Mouse (Mus musculus): ENCODE results near the gene Gm12248. TPM values are rescaled to one million over a fixed set of nuclear protein-coding genes. Genes with fewer than 3 reads are reported as not detected.

The Gm12248 gene
- total and polyA plus RNA-seq, 3 experiments, result 0.05 to 0.90 TPM; not detected in 1

DNA sequence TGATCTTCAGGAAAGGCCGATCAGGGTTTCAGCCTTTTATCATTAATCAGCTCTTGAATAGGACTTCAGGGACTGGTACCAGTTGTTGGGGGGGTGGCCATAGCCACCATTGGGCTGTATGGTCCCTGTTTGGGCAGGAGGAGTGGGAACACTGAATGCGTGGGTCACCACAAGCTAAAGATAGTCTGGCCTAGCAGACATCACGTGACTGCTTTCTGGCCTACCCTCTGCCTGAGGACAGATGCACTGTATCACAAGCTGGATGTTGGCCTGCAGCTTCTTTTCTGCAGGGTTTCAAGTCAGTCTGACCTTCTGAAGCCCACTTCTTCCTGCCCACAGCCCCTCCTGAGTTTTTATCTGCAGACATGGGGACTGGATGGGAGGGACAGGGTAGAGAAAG, 59.3 kb downstream of the Gm12248 start:
- Histone ChIP-seq H3K4me1 (ENCODE audit: insufficient read depth, low read depth, low read length) (peaks cover 73% of the 10 kb centered on the region), H3K36me3 (replicated peaks) (peaks cover 70% of the 10 kb centered on the region), H3K27me3 (ENCODE audit: insufficient read depth, low read length) (no peaks in the 10 kb centered on the region), H3K9me3 (replicated peaks) (no peaks in the 10 kb centered on the region), H3K4me3 (ENCODE audit: low read depth, low read length) (no peak overlapping the region; the same call in 1 of the 2 replicates)
- DNase-seq (ENCODE audit: low spot score) (no peak), ATAC-seq (ENCODE audit: extremely low read depth, insufficient number of reproducible peaks, low FRiP score, poor library complexity, severe bottlenecking) (no peak)
- TF ChIP-seq CTCF (IDR thresholded peaks at IDR 0.05; ENCODE audit: low read depth, low read length), result no peak
- TF ChIP-seq GATA2 (IDR thresholded peaks at IDR 0.05; ENCODE audit: borderline replicate concordance, low read depth, low read length), result no peak

GRCm38 (mm10) chr11:58031176-58031575, 61.8 kb downstream of the Gm12248 start:
- Histone ChIP-seq H3K9me3 (replicated peaks) (no peaks in the 10 kb centered on the region), H3K4me3 (ENCODE audit: low read depth, low read length) (no peak overlapping the region; the same call in 1 of the 2 replicates), H3K36me3 (replicated peaks) (peaks cover 77% of the 10 kb centered on the region), H3K4me1 (ENCODE audit: insufficient read depth, low read depth, low read length) (peaks cover 80% of the 10 kb centered on the region), H3K27me3 (ENCODE audit: insufficient read depth, low read length) (no peaks in the 10 kb centered on the region)
- no peak for TF ChIP-seq GATA2 (IDR thresholded peaks at IDR 0.05; ENCODE audit: borderline replicate concordance, low read depth, low read length)
- TF ChIP-seq GATA1 (IDR thresholded peaks at IDR 0.05; ENCODE audit: borderline replicate concordance, low read length), result no peak
- TF ChIP-seq POLR2AphosphoS5 (IDR thresholded peaks at IDR 0.05; ENCODE audit: insufficient replicate concordance, low read depth, low read length), result no peak
- TF ChIP-seq CTCF (IDR thresholded peaks at IDR 0.05; ENCODE audit: low read depth, low read length), result no peak
- no peak for TF ChIP-seq TAL1 (conservative IDR thresholded peaks at IDR 0.05; ENCODE audit: low read depth, low read length)
- ATAC-seq (ENCODE audit: extremely low read depth, insufficient number of reproducible peaks, low FRiP score, poor library complexity, severe bottlenecking) (no peak), DNase-seq (ENCODE audit: low spot score) (no peak)

DNA sequence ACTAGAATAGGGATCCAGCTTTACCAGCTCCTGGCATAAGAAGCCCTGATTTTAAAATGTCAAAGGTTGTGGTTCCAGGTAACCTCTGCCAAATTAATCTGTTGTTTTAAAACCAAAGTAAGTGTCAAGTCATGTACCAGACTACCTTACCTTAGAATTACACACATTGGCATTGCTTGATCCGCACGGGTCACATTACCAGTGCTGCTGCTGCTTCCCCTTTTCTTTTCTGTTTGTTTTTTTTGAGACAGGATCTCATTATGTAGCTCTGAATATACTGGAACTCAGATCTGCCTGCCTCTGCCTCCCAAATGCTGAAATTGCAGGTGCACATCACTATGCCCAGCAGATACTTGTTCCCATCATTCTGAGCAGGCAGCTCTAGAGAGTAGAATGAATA, 63.1 kb downstream of the Gm12248 start:
- TF ChIP-seq GATA1 (IDR thresholded peaks at IDR 0.05; ENCODE audit: borderline replicate concordance, low read length) (no peak), CTCF (IDR thresholded peaks at IDR 0.05; ENCODE audit: low read depth, low read length) (no peak)
- Histone ChIP-seq H3K9me3 (replicated peaks) (no peaks in the 10 kb centered on the region), H3K36me3 (replicated peaks) (peaks cover 80% of the 10 kb centered on the region), H3K27me3 (ENCODE audit: insufficient read depth, low read length) (no peaks in the 10 kb centered on the region), H3K4me1 (ENCODE audit: insufficient read depth, low read depth, low read length) (peaks cover 82% of the 10 kb centered on the region), H3K4me3 (ENCODE audit: low read depth, low read length) (no peak overlapping the region)
- no peak for ATAC-seq (ENCODE audit: extremely low read depth, insufficient number of reproducible peaks, low FRiP score, poor library complexity, severe bottlenecking)
- DNase-seq (ENCODE audit: low spot score), result no peak

- Histone ChIP-seq H3K4me1 (ENCODE audit: insufficient read depth, low read depth, low read length) (peaks cover 83% of the 10 kb centered on the region), H3K9me3 (replicated peaks) (no peaks in the 10 kb centered on the region)
These were observed 64.0 kb downstream of the Gm12248 start for GRCm38 (mm10) chr11:58028981-58029380.

DNA sequence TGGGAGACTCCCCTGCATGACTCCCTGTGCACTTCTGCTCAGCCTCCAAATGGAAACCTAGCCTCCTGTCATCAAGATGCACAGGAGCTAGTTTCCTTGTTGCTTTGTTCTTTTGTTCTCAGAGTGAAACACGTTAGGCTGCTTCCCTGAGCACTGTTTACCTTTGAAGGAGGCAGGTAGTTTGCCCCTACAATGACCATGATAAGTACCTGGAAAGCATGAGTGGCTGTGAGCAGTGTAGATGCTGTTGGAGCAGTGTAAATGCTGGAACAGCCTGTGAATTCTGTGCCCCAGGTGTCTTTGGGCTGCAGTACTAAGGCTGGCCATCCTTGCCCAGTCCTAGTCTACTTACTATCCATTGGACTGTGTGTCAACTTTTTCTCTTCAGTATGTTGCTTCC, 66.1 kb downstream of the Gm12248 start:
- Histone ChIP-seq H3K36me3 (replicated peaks) (peaks cover 72% of the 10 kb centered on the region), H3K4me1 (ENCODE audit: insufficient read depth, low read depth, low read length) (peaks cover 70% of the 10 kb centered on the region), H3K27me3 (ENCODE audit: insufficient read depth, low read length) (no peaks in the 10 kb centered on the region), H3K9me3 (replicated peaks) (no peaks in the 10 kb centered on the region), H3K4me3 (ENCODE audit: low read depth, low read length) (no peak overlapping the region)
- no peak for ATAC-seq (ENCODE audit: extremely low read depth, insufficient number of reproducible peaks, low FRiP score, poor library complexity, severe bottlenecking)
- TF ChIP-seq CTCF (IDR thresholded peaks at IDR 0.05; ENCODE audit: low read depth, low read length), result no peak
- TF ChIP-seq POLR2AphosphoS5 (IDR thresholded peaks at IDR 0.05; ENCODE audit: insufficient replicate concordance, low read depth, low read length), result no peak
- no peak for TF ChIP-seq GATA2 (IDR thresholded peaks at IDR 0.05; ENCODE audit: borderline replicate concordance, low read depth, low read length)
- TF ChIP-seq GATA1 (IDR thresholded peaks at IDR 0.05; ENCODE audit: borderline replicate concordance, low read length), result no peak
- no peak for TF ChIP-seq TAL1 (conservative IDR thresholded peaks at IDR 0.05; ENCODE audit: low read depth, low read length)
- DNase-seq (ENCODE audit: low spot score), result no peak

More at GRCm38 (mm10) chr11:58028981-58029380, 64.0 kb downstream of the Gm12248 start:
- TF ChIP-seq CTCF (IDR thresholded peaks at IDR 0.05; ENCODE audit: low read depth, low read length) (no peak), GATA2 (IDR thresholded peaks at IDR 0.05; ENCODE audit: borderline replicate concordance, low read depth, low read length) (no peak), TAL1 (conservative IDR thresholded peaks at IDR 0.05; ENCODE audit: low read depth, low read length) (no peak)
- H3K4me3 ChIP-seq (ENCODE audit: low read depth, low read length), result no peak overlapping the region
- DNase-seq (ENCODE audit: low spot score) (no peak), ATAC-seq (ENCODE audit: extremely low read depth, insufficient number of reproducible peaks, low FRiP score, poor library complexity, severe bottlenecking) (no peak)
- no peaks in the 10 kb centered on the region for H3K27me3 ChIP-seq (ENCODE audit: insufficient read depth, low read length)
- peaks cover 82% of the 10 kb centered on the region for H3K36me3 ChIP-seq (replicated peaks)

DNA sequence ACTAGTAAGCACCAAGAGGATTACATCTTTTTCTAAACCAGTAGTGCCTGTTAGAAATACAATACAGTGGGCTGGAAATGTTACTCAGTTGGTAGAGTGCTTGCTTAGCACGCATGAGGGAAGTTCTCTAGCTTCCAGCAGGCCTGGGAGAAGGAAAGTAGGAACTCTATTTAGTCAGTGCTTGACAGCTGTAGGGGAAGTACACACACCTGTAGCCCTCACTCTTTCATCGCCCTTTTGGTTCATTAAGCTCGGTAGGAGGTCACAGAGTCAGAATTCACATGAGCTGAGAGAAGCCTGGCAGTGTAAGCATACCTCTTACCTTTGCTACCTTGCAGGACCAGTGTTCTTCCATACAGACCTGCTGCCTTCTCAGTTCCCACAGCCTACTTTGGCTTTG, 66.6 kb downstream of the Gm12248 start:
- Histone ChIP-seq H3K4me1 (ENCODE audit: insufficient read depth, low read depth, low read length) (peaks cover 71% of the 10 kb centered on the region), H3K9me3 (replicated peaks) (no peaks in the 10 kb centered on the region), H3K4me3 (ENCODE audit: low read depth, low read length) (no peak overlapping the region), H3K36me3 (replicated peaks) (peaks cover 73% of the 10 kb centered on the region), H3K27me3 (ENCODE audit: insufficient read depth, low read length) (no peaks in the 10 kb centered on the region)
- ATAC-seq (ENCODE audit: extremely low read depth, insufficient number of reproducible peaks, low FRiP score, poor library complexity, severe bottlenecking) (no peak), DNase-seq (ENCODE audit: low spot score) (no peak)
- TF ChIP-seq CTCF (IDR thresholded peaks at IDR 0.05; ENCODE audit: low read depth, low read length) (no peak), POLR2AphosphoS5 (IDR thresholded peaks at IDR 0.05; ENCODE audit: insufficient replicate concordance, low read depth, low read length) (no peak), GATA2 (IDR thresholded peaks at IDR 0.05; ENCODE audit: borderline replicate concordance, low read depth, low read length) (no peak), GATA1 (IDR thresholded peaks at IDR 0.05; ENCODE audit: borderline replicate concordance, low read length) (no peak), TAL1 (conservative IDR thresholded peaks at IDR 0.05; ENCODE audit: low read depth, low read length) (no peak)

DNA sequence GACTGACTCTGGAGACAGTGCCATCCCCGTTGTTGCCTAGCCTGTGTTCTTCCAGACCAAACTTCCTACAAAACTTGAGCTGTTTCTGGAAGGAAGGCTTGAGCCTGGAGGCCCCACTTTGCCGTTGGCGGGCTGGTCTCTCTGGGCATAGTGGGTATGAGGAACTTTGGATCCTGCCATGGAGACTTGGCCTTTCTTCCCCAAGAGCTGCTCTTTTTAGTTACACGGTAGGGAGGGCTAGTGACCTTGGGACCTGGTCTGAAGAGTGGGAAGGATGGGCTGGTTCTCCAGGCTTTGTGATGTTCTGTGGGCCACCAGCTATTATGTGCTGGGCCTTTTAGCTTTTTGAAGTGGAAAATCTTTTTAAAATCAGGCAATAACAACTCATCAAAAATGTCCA, 67.1 kb downstream of the Gm12248 start:
- ATAC-seq (ENCODE audit: extremely low read depth, insufficient number of reproducible peaks, low FRiP score, poor library complexity, severe bottlenecking) (no peak), DNase-seq (ENCODE audit: low spot score) (no peak)
- Histone ChIP-seq H3K27me3 (ENCODE audit: insufficient read depth, low read length) (no peaks in the 10 kb centered on the region), H3K4me1 (ENCODE audit: insufficient read depth, low read depth, low read length) (peaks cover 72% of the 10 kb centered on the region), H3K9me3 (replicated peaks) (no peaks in the 10 kb centered on the region), H3K36me3 (replicated peaks) (peaks cover 73% of the 10 kb centered on the region), H3K4me3 (ENCODE audit: low read depth, low read length) (no peak overlapping the region)
- TF ChIP-seq TAL1 (conservative IDR thresholded peaks at IDR 0.05; ENCODE audit: low read depth, low read length) (no peak), GATA2 (IDR thresholded peaks at IDR 0.05; ENCODE audit: borderline replicate concordance, low read depth, low read length) (no peak), POLR2AphosphoS5 (IDR thresholded peaks at IDR 0.05; ENCODE audit: insufficient replicate concordance, low read depth, low read length) (no peak), CTCF (IDR thresholded peaks at IDR 0.05; ENCODE audit: low read depth, low read length) (no peak), GATA1 (IDR thresholded peaks at IDR 0.05; ENCODE audit: borderline replicate concordance, low read length) (no peak)

Measured in G1E (cell line).